Mouse (Mus musculus): ENCODE data around the gene Ugt1a9.

DNA sequence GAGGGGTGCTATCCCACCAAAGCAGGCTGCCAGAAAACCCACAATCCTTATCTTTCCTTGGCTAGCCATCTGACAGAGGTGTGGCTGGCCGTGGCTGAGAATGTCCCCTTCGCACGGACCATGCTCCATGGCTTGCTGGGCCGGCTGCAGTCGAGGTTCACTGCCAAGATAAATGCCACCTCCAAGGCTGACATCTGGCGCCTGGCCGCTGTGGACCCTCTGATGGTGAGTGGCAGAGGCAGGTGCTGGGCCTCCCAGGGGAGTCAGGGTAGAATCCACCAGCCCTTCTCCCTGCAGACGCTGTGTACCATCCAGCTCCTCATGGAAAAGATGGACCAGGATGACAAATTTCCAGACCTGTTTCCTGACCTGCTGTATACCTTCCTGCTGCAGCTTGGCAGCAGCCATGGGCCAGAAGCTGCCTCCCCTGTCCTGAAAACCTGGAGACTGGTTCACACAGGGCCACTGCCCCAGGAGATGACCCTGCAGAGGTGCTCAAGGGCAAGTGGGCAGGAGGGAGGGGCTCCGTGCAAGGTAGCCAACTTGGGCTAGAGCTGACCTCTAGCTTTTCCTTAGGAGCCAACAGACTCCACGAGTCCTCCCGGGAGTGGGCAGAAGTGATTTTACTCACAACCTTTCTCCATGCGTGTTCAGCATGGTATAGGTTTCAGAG lies 184.3 kb downstream of the Ugt1a9 start:
- no peak for TF ChIP-seq CTCF (IDR thresholded peaks at IDR 0.05; ENCODE audit: low read depth, low read length)
- no peak for TF ChIP-seq POLR2A (IDR thresholded peaks at IDR 0.05; ENCODE audit: borderline replicate concordance, low read depth, low read length)
